Mouse (Mus musculus) cerebellum, adult 2 months (tissue): ENCODE measurements at regions not wholly inside any gene's neighbourhood (a gene's known extent, or its start where the extent isn't known, plus 50 kb on each side); places are given as distances from the start of the nearest gene placed in this dataset.

Experiments
- DNase-seq, 2 experiments: peaks; one replicate each; pipeline ENCODE4 v3.0.0; 2021
- H3K27ac ChIP-seq: fragments of 200-500 bp; 2 replicates; pipeline ENCODE4 v1.5.1; 2012; ENCODE audit warnings: low read length, control low read depth, inconsistent platforms; ENCODE audit not compliant: insufficient read depth
- H3K27me3 ChIP-seq: fragments of 200-500 bp; 2 replicates; pipeline ENCODE4 v1.6.1; 2012; ENCODE audit warnings: inconsistent platforms, mild to moderate bottlenecking, low read length, moderate library complexity; ENCODE audit not compliant: control insufficient read depth, insufficient read depth
- H3K4me1 ChIP-seq: fragments of 200-500 bp; 2 replicates; pipeline ENCODE4 v1.6.1; 2011; ENCODE audit warnings: low read length; ENCODE audit not compliant: control insufficient read depth, insufficient read depth
- H3K4me3 ChIP-seq: fragments of 200-500 bp; replicated peaks from 2 replicates; pipeline ENCODE3; 2011; ENCODE audit warnings: mild to moderate bottlenecking, low read depth, low read length, control low read depth; ENCODE audit not compliant: insufficient read depth
- CTCF ChIP-seq: fragments of 200-500 bp; IDR thresholded peaks from 2 replicates; pipeline ENCODE4 v1.5.1; 2011; ENCODE audit warnings: low read depth, mild to moderate bottlenecking, control low read depth, low read length, moderate library complexity, borderline replicate concordance; ENCODE audit not compliant: insufficient read depth
- POLR2A ChIP-seq: fragments of 200-500 bp; IDR thresholded peaks from 2 replicates; pipeline ENCODE4 v1.6.1; 2011; ENCODE audit warnings: low read length, control low read depth, borderline replicate concordance; ENCODE audit not compliant: insufficient read depth
- WGBS: fragments of 180-500 bp; shearing (Covaris S2); methylation state at CpG from one replicate; pipeline ENCODE4 v1.1.7; 2018; 5-methylcytosine and 5-hydroxymethylcytosine counted together

DNA sequence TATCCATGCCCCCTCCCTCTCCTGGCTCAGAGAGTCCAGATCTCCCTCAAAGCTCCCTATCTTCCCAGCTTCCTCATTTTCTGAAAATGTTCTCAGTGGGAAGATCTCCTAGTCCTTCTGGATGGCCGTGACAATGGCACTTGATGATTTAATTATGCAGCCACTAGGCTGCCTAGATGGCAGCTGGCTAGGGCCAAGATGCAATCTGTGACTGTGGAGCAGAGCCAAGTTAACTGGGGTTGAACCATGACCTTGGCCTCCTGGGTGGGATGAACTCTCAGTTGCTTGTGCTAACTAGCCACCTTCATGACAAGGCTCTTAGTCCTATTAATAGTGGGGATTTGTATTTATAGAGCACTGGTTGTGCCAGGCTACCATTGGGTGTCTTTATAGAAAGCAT lies 243.4 kb downstream of the Icos start:
- Histone ChIP-seq H3K4me3 (no peak overlapping the region), H3K4me1 (no peaks in the 10 kb centered on the region), H3K27me3 (no peaks in the 10 kb centered on the region), H3K27ac (no peak overlapping the region)
- 8% methylated on average over 1 of the region's 1 CpGs for WGBS
- peak; percentile 12 to 29 for DNase-seq
- TF ChIP-seq POLR2A, result no peak
- no peak for TF ChIP-seq CTCF

DNA sequence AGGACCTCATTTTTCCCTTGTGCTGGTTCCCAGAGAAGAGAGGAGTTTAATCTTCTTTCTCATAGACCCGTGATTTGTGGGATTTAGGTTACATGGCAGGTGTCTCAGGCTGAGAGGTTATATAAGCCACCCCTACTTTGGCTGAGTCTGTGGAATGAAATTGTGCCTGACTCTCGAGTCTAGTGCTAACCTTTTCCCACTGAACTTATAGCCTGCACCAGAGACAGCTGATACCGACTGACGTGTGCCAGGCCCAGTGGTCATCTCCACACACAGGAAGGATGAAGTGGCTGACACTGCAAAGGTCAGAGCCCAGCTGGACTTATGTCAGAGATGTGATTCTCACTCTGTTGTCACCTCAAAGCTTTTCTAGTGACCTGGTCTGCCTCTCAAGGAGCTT lies 251.2 kb downstream of the Icos start:
- no peaks in the 10 kb centered on the region for H3K4me1 ChIP-seq
- H3K4me3 ChIP-seq, result no peak overlapping the region
- no peak overlapping the region for H3K27ac ChIP-seq
- no peaks in the 10 kb centered on the region for H3K27me3 ChIP-seq
- 69% methylated on average over 4 of the region's 4 CpGs for WGBS
- TF ChIP-seq CTCF, result no peak
- TF ChIP-seq POLR2A, result no peak
- DNase-seq, result no peak

DNA sequence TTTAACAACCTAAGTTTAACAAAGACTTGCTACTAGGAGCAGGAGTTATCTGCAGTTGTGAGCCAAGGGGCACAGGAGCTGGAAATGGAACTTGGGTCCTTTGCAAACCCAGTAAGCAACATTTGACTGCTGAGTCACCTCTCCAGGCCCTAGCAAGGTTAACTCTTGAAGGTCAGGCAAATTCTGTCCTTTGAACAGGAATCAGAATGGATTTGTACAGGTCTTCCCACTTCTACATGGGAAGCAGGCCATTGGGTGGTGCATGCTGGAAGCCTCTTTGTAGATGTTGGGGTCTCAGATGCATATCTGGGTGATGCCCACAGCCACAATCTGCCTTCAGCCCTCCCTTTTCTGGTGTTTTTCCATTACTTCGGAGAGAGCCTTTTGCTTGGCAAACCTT lies 255.3 kb downstream of the Icos start:
- 17% methylated on average over 1 of the region's 1 CpGs for WGBS
- TF ChIP-seq POLR2A (no peak), CTCF (no peak)
- H3K27ac ChIP-seq, result no peak overlapping the region
- H3K27me3 ChIP-seq, result no peaks in the 10 kb centered on the region
- peak; percentile 5 to 8 for DNase-seq
- no peaks in the 10 kb centered on the region for H3K4me1 ChIP-seq
- no peak overlapping the region for H3K4me3 ChIP-seq

DNA sequence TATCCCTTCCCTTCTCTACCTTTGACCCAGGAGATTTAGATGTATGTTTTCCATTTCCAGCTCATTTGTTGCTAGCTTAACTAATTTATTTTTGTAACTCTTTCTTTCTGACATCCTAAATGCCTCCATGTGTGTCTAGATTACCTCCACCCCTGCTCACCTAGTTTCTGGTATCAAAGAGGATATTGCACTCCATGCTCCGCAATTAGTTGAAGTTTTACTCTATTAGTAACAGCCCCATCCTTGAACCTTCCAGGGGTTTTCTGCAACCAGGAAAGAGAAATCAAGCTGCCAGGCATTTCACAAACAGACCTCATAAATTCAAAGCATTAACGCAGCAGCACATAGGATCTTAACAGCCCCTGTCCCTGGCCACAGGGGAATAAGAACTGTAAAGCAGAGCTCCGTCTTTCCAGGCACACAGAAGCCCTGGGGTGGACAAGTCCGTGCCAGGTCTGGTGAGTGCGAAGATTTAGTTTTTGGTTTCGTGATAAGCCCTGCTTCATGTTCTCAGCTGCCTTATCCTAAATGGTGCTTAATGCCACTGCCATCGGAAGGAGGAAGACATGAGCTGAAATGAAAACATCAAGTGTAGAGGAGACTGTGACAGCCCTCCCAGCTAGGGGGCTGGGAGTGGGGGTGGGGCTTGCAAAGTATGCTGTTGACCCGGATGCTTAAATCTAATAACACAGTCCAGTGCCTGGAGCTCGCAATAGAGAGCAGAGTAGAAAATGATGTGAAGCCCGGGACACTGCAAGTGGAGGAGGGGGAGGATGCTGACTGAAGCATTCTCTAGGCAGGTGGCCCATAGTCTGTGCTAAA lies 256.0 kb downstream of the Icos start:
- Histone ChIP-seq H3K4me1 (no peaks in the 10 kb centered on the region), H3K27me3 (no peaks in the 10 kb centered on the region), H3K4me3 (no peak overlapping the region), H3K27ac (no peak overlapping the region)
- WGBS, result 25% methylated on average over 10 of the region's 10 CpGs
- TF ChIP-seq CTCF, result no peak
- TF ChIP-seq POLR2A, result no peak
- DNase-seq, result peak; percentile 6 to 10

DNA sequence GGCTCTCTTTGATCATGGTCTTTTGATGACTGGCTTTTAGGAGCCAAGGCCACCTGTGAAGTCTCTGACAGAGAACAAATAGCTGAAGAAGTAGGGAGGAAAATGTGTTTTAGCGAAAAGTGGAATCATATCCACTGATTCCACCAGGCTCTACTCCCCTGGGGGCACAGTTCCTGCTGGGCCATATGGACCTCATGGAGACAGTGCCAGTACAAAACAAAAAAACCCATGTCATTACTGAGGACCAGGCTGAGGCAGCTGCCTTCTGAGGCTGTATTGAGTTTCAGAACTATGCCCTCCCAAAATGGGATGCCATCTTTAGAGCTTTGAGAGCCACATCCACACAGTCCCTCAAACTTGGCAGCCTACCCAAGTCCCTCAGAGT lies 256.6 kb downstream of the Icos start:
- Histone ChIP-seq H3K27ac (no peak overlapping the region), H3K4me3 (no peak overlapping the region), H3K27me3 (no peaks in the 10 kb centered on the region), H3K4me1 (no peaks in the 10 kb centered on the region)
- TF ChIP-seq CTCF (no peak), POLR2A (no peak)
- WGBS, result 7% methylated on average over 1 of the region's 1 CpGs
- DNase-seq, result no peak

DNA sequence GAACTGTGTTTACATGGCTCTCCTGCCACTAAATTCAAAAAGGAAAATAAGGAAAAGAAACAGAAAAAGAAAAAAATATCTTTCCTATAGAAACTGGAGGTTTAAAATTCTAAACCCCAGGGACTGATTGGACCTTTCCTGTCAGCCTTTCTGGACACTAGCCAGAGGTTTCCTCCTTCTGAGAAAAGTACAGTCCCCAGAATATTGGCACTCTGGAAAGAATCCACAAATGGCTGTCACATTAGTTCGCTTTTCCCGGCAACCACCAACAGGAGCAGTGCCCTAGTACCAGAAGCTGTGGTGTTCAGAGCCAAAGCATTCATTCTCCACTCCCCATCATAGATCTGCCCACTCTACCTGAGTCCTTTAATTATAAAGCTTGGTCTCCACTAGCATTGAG lies 258.8 kb downstream of the Icos start:
- Histone ChIP-seq H3K27me3 (no peaks in the 10 kb centered on the region), H3K4me1 (no peaks in the 10 kb centered on the region), H3K4me3 (no peak overlapping the region), H3K27ac (no peak overlapping the region)
- no peak for TF ChIP-seq POLR2A
- 56% methylated on average over 2 of the region's 2 CpGs for WGBS
- peak in 1 of 2 experiments; percentile 9 for DNase-seq

DNA sequence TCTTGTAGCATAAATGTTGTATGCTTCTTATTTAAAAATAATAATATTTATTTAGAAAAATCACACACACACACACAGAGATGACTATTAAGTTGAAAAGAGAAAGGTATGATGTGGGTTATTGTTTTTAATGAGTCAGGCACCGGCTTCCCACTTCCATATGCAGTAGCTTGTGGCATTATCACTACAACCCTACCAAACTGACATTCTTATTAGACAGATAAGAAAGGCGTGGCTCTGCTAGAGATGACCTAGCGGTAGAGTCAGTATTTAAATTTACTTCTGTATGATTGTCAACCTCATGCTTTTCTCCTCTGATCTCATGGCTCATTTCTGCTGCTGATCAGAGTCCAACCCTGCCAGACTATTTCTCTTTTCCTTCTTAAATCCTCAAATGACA lies 260.9 kb downstream of the Icos start:
- WGBS, result 99% methylated on average over 3 of the region's 3 CpGs
- Histone ChIP-seq H3K27ac (no peak overlapping the region), H3K4me3 (no peak overlapping the region)

DNA sequence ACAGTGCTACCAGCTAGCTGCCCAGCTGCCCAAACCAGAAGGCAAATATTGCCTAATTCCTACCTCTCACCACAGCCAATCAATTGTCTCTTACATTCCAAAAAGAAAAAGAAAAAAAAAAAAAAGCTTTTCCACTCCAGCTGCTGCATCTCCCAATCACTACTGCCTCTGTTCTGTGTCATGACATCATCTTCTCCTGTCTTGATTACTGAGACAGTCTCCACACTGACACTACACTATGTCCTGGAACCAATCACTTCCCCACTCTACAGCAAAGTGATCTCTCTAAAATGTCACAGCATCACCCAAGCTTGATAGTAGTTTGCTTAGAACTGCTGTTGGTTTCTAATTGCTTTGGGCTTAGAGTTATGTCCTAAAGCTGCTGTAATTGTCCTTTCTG lies 279.8 kb downstream of the Icos start:
- no peak overlapping the region for H3K4me3 ChIP-seq
- TF ChIP-seq CTCF (no peak), POLR2A (no peak)
- H3K27ac ChIP-seq, result no peak overlapping the region
- no peaks in the 10 kb centered on the region for H3K4me1 ChIP-seq
- H3K27me3 ChIP-seq, result no peaks in the 10 kb centered on the region
- no peak for DNase-seq

More for the DNA sequence above, 260.9 kb downstream of the Icos start:
- TF ChIP-seq CTCF, result no peak
- TF ChIP-seq POLR2A, result no peak
- H3K27me3 ChIP-seq, result no peaks in the 10 kb centered on the region
- DNase-seq, result no peak
- no peaks in the 10 kb centered on the region for H3K4me1 ChIP-seq
